Mouse (Mus musculus) C2C12 (cell line): Measurements from ENCODE around the gene Frmd4a. TPM values are rescaled to one million over a fixed set of nuclear protein-coding genes. Genes with fewer than 3 reads are reported as not detected.

Source experiments
- H3K27me3 ChIP-seq: one replicate; pipeline ENCODE4 v1.6.1; 2011; ENCODE audit not compliant: control insufficient read depth, insufficient read depth, insufficient read length
- H3K36me3 ChIP-seq: one replicate; pipeline ENCODE4 v1.6.1; 2011; ENCODE audit not compliant: control insufficient read depth, insufficient read depth
- H3K4me3 ChIP-seq: one replicate; pipeline ENCODE4 v1.5.1; 2011; ENCODE audit warnings: mild to moderate bottlenecking, control low read depth; ENCODE audit not compliant: poor library complexity, insufficient read depth, severe bottlenecking
- H3K79me2 ChIP-seq: one replicate; pipeline ENCODE4 v1.6.1; 2011; ENCODE audit not compliant: control insufficient read depth, insufficient read depth
- H3K79me3 ChIP-seq: one replicate; pipeline ENCODE4 v1.6.1; 2011; ENCODE audit warnings: low read depth, control low read depth
- H3ac ChIP-seq: one replicate; pipeline ENCODE3; 2011; ENCODE audit warnings: low read depth; ENCODE audit not compliant: control insufficient read depth, insufficient read length
- CEBPB ChIP-seq: IDR thresholded peaks from one replicate; pipeline ENCODE4 v1.6.1; 2011; ENCODE audit warnings: low read depth, mild to moderate bottlenecking, control low read depth, moderate library complexity
- CTCF ChIP-seq: IDR thresholded peaks from one replicate; pipeline ENCODE4 v1.5.1; 2011; ENCODE audit not compliant: control insufficient read depth, insufficient read depth, insufficient read length
- FOSL1 ChIP-seq: IDR thresholded peaks from one replicate; pipeline ENCODE4 v1.8.0; 2011; ENCODE audit warnings: mild to moderate bottlenecking, low read length; ENCODE audit not compliant: poor library complexity, insufficient read depth, severe bottlenecking
- MAX ChIP-seq: IDR thresholded peaks from one replicate; pipeline ENCODE4 v1.6.1; 2011; ENCODE audit warnings: mild to moderate bottlenecking, control low read depth
- MYOD1 ChIP-seq: IDR thresholded peaks from one replicate; pipeline ENCODE4 v1.6.1; 2011; ENCODE audit warnings: low read depth; ENCODE audit not compliant: control insufficient read depth, insufficient read length
- MYOG ChIP-seq: IDR thresholded peaks from one replicate; pipeline ENCODE4 v1.6.1; 2011; ENCODE audit not compliant: control insufficient read depth, insufficient read length; ENCODE audit errors: extremely low read depth
- USF1 ChIP-seq: IDR thresholded peaks from one replicate; pipeline ENCODE4 v1.6.1; 2011; ENCODE audit warnings: low read depth, mild to moderate bottlenecking, control low read depth, moderate library complexity
- polyA plus RNA-seq: library from polyadenylated mRNA; unstranded; fragments of >200 nt; fragmentation: generic; extraction: Trizol; gene quantifications from one replicate; pipeline ENCODE4 v1.2.1, GENCODE M21; 2012; ENCODE audit warnings: missing spikeins

The Frmd4a gene
- polyA plus RNA-seq, 1 experiment = 32.7 TPM

GRCm38 (mm10) chr2:4494478-4494877, 477.0 kb downstream of the Frmd4a start:
- Histone ChIP-seq H3K79me3 (no peaks in the 10 kb centered on the region), H3K36me3 (peaks cover 47% of the 10 kb centered on the region), H3K4me3 (no peak overlapping the region), H3K79me2 (peaks cover 9% of the 10 kb centered on the region), H3K27me3 (no peaks in the 10 kb centered on the region), H3ac (no peak overlapping the region)
- TF ChIP-seq FOSL1 = no peak
- no peak for TF ChIP-seq MYOG

DNA sequence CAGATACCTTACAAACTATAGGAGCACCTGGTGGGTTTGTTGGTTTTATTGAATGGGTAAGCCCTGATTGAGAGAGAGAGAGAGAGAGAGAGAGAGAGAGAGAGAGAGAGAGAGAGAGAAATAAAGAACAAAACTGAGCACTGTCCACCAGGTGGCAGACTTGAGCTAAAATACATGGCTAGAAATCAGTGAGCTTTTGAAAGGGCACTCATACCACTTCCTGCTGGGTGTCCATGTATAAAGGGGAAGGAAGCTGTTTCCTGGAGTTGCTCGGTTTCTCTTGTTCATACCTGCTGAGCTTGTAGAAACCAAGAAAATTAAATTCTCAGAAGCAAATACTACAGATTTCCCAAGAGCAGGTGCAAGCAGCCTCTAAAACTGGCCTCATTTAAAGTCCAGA, 481.7 kb downstream of the Frmd4a start:
- TF ChIP-seq MYOD1 = no peak
- no peak for TF ChIP-seq MYOG
- TF ChIP-seq USF1 = no peak
- TF ChIP-seq CEBPB = no peak
- no peak for TF ChIP-seq MAX
- TF ChIP-seq CTCF = no peak
- no peak for TF ChIP-seq FOSL1
- peaks cover 55% of the 10 kb centered on the region for H3K36me3 ChIP-seq

DNA sequence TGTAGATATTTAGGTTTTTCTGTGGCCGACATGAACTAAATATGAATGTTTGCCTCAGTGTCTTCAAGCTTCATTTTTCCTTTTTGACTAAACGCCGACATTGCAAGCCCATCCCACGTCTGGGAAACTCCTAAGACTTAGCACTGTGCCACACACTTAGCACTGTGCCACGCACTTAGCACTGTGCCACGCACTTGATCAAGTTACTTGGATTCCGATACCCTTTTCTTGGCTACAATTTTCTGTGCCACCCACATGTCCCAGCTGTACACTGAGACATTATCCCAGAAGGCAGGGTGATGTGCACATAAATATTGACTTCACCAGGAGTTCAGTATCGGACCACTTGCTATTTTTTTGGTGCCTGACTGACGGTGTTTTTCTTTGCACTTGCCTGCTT, 482.4 kb downstream of the Frmd4a start:
- Histone ChIP-seq H3K79me2 (peaks cover 17% of the 10 kb centered on the region), H3K27me3 (no peaks in the 10 kb centered on the region), H3K79me3 (peaks cover 5% of the 10 kb centered on the region), H3K36me3 (peaks cover 55% of the 10 kb centered on the region), H3ac (no peak overlapping the region), H3K4me3 (no peak overlapping the region)
- TF ChIP-seq CEBPB (no peak), CTCF (no peak), MAX (no peak), MYOD1 (no peak), MYOG (no peak), FOSL1 (no peak)

More for the DNA sequence above, 481.7 kb downstream of the Frmd4a start:
- Histone ChIP-seq H3K27me3 (no peaks in the 10 kb centered on the region), H3ac (no peak overlapping the region), H3K4me3 (no peak overlapping the region), H3K79me3 (peaks cover 5% of the 10 kb centered on the region), H3K79me2 (peaks cover 20% of the 10 kb centered on the region)

GRCm38 (mm10) chr2:4501257-4502027, 483.9 kb downstream of the Frmd4a start:
- TF ChIP-seq MYOG (no peak), FOSL1 (no peak), MYOD1 (no peak), CEBPB (no peak), USF1 (no peak), CTCF (no peak)
- Histone ChIP-seq H3K79me3 (peaks cover 5% of the 10 kb centered on the region), H3ac (no peak overlapping the region), H3K4me3 (no peak overlapping the region), H3K79me2 (peaks cover 17% of the 10 kb centered on the region), H3K27me3 (no peaks in the 10 kb centered on the region), H3K36me3 (peaks cover 52% of the 10 kb centered on the region)

GRCm38 (mm10) chr2:4504413-4504812, 486.9 kb downstream of the Frmd4a start:
- TF ChIP-seq CTCF = no peak
- TF ChIP-seq MYOD1 = peak; percentile 22
- H3K36me3 ChIP-seq = peaks cover 54% of the 10 kb centered on the region

DNA sequence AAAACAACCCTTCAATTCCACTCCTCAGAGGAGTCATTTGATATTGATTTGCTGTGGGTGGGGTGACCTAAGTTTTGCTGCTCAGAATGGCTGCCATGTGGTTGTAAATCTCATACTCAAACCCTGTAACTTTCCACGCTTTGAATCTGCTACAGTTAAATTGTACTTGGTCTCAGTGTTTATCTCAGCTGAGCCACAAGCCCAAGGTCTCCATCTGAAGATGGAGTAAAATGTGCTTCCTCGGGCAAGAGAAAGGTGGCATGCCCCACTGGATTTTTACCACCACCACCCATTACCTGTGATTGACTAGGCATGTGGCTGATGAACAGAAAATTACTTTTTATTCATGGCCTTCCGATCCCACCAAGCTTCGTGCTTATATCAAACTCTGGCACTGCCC, 488.2 kb downstream of the Frmd4a start:
- no peak for TF ChIP-seq FOSL1
- no peak for TF ChIP-seq CTCF
- TF ChIP-seq MAX = no peak
- no peak for TF ChIP-seq MYOG
- no peak for TF ChIP-seq CEBPB
- TF ChIP-seq USF1 = no peak

More at GRCm38 (mm10) chr2:4504413-4504812, 486.9 kb downstream of the Frmd4a start:
- no peak overlapping the region for H3ac ChIP-seq
- no peak overlapping the region for H3K4me3 ChIP-seq
- H3K79me2 ChIP-seq = peaks cover 20% of the 10 kb centered on the region
- peaks cover 5% of the 10 kb centered on the region for H3K79me3 ChIP-seq
- H3K27me3 ChIP-seq = no peaks in the 10 kb centered on the region

More for the DNA sequence above, 488.2 kb downstream of the Frmd4a start:
- Histone ChIP-seq H3K79me2 (peaks cover 19% of the 10 kb centered on the region), H3ac (no peak overlapping the region), H3K27me3 (no peaks in the 10 kb centered on the region), H3K36me3 (peaks cover 49% of the 10 kb centered on the region), H3K79me3 (peaks cover 2% of the 10 kb centered on the region), H3K4me3 (no peak overlapping the region)
